Mouse (Mus musculus) left cerebral cortex, adult 18-20 months (tissue): Measurements from ENCODE around the gene Nod2. TPM values are rescaled to one million over a fixed set of nuclear protein-coding genes. Genes with fewer than 3 reads are reported as not detected.

Source experiments
- DNase-seq, 2 experiments: peaks; one replicate each; pipeline ENCODE4 v3.0.0; 2021 to 2022; ENCODE audit warnings: low spot score in 2 of 2, mixed read lengths in 1 of 2
- long read RNA-seq, 2 experiments: library from polyadenylated mRNA; stranded (forward); transcript quantifications; one replicate each; pipeline ENCODE4 v2.0.0; 2021
- total RNA-seq, 2 experiments: library from RNA; stranded (reverse); gene quantifications; 2 replicates each; pipeline ENCODE4 v1.2.3; 2021

Nod2 gene
- under 1 TPM; 0.45 to 0.79 TPM for total RNA-seq
- long read RNA-seq, experiment 1: 0 reads
- long read RNA-seq, experiment 2: 0 reads

- peak in 1 of 2 experiments; percentile 31 for DNase-seq
Observed at GRCm38 (mm10) chr8:88646837-88647778, at the start of gene Nod2. Gene Nod2 (plus strand): TSS chr8:88647315.

- DNase-seq: no peak
Observed at GRCm38 (mm10) chr8:88598578-88598977, 48.5 kb upstream of the Nod2 start.

GRCm38 (mm10) chr8:88599491-88599890 is 47.6 kb upstream of the Nod2 start:
- DNase-seq: no peak

GRCm38 (mm10) chr8:88603446-88603989 is 43.6 kb upstream of the Nod2 start:
- no peak for DNase-seq

- peak in 1 of 2 experiments; percentile 35 for DNase-seq
Observed at GRCm38 (mm10) chr8:88604065-88605038, 42.8 kb upstream of the Nod2 start.

GRCm38 (mm10) chr8:88605361-88606040 is 41.6 kb upstream of the Nod2 start:
- no peak for DNase-seq

GRCm38 (mm10) chr8:88609036-88609435 is 38.1 kb upstream of the Nod2 start:
- DNase-seq: no peak

- DNase-seq: no peak
Observed at GRCm38 (mm10) chr8:88610271-88610670, 36.8 kb upstream of the Nod2 start.

- no peak for DNase-seq
Observed at GRCm38 (mm10) chr8:88614981-88615380, 32.1 kb upstream of the Nod2 start.

GRCm38 (mm10) chr8:88618612-88619011 is 28.5 kb upstream of the Nod2 start:
- DNase-seq: no peak

- DNase-seq: no peak
Observed at GRCm38 (mm10) chr8:88619513-88619912, 27.6 kb upstream of the Nod2 start.

- DNase-seq: no peak
Observed at GRCm38 (mm10) chr8:88620931-88621330, 26.2 kb upstream of the Nod2 start.

GRCm38 (mm10) chr8:88621408-88621807 is 25.7 kb upstream of the Nod2 start:
- peak; percentile 82 to 84 for DNase-seq

GRCm38 (mm10) chr8:88623351-88623750 is 23.8 kb upstream of the Nod2 start:
- DNase-seq: no peak

- DNase-seq: no peak
Observed at GRCm38 (mm10) chr8:88624276-88624675, 22.8 kb upstream of the Nod2 start.

- no peak for DNase-seq
Observed at GRCm38 (mm10) chr8:88626433-88626832, 20.7 kb upstream of the Nod2 start.

GRCm38 (mm10) chr8:88626940-88627264 is 20.2 kb upstream of the Nod2 start:
- no peak for DNase-seq

- DNase-seq: peak; percentile 69 to 86
Observed at GRCm38 (mm10) chr8:88627265-88627991, 19.7 kb upstream of the Nod2 start.

- DNase-seq: peak; percentile 36 to 60
Observed at GRCm38 (mm10) chr8:88628001-88628774, 18.9 kb upstream of the Nod2 start.
